Mouse (Mus musculus): ENCODE data around the gene Cenpb. TPM values are rescaled to one million over a fixed set of nuclear protein-coding genes. Genes with fewer than 3 reads are reported as not detected.

Gene Cenpb
- total and polyA plus RNA-seq, 2 experiments: 27.5 to 35.2 TPM

DNA sequence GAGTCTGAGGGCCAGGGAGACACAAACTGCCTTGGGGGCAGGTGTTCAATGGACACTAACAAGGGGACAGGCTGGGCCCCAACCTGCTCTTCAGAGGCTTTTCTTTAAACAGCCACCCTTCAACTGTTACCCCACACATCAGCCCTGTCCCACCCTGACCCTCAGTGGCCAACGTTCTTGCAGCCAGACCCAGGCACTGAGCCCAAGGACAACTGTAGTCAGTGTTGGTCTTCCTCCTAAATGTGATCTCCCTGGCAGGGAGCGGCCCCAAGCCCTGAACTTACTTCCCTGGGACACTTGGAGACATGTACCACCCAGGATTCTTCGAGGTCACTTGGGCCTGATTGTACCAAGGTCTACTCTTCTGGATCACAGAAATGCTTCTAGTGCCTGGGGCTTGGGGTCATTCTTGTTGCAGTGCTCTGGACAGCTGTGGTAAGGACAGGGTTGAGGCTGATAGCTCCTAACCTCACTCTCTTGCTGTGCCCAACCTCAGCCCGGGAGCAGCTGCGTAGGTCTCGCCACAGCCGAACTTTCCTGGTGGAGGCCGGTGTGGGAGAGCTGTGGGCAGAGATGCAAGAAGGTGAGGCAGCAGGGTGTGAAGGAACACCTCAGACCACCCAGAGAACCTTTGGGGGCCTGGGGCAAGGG lies 38.4 kb downstream of the Cenpb start:
- Histone ChIP-seq H3K27me3 (ENCODE audit: control insufficient read depth, insufficient read depth, low read length) (no peaks in the 10 kb centered on the region), H3K79me2 (ENCODE audit: control insufficient read depth, insufficient read depth, low read length) (no peaks in the 10 kb centered on the region), H3K4me1 (ENCODE audit: control insufficient read depth, insufficient read depth, low read length) (0 out of 2 replicates have a peak, but pooled peaks cover 4% of the 10 kb centered on the region), H3K27ac (replicated peaks; ENCODE audit: insufficient read depth, low read depth, low read length) (no peak overlapping the region), H3K36me3 (ENCODE audit: control insufficient read depth, insufficient read depth, low read length) (no peaks in the 10 kb centered on the region), H3K9ac (ENCODE audit: low read depth, low read length) (no peak overlapping the region), H3K4me3 (ENCODE audit: insufficient read depth, low read depth, low read length) (no peak overlapping the region)
- no peak for DNase-seq (ENCODE audit: extremely low read depth, low read depth, low spot score)
- TF ChIP-seq POLR2A (IDR thresholded peaks at IDR 0.05; ENCODE audit: extremely low read depth, insufficient read depth, low read length): no peak
- TF ChIP-seq CTCF (IDR thresholded peaks at IDR 0.05; ENCODE audit: low read depth, low read length): no peak
- 88% methylated on average over 8 of the region's 8 CpGs for WGBS

GRCm38 (mm10) chr2:131140533-131140905 lies 39.3 kb downstream of the Cenpb start:
- TF ChIP-seq POLR2A (IDR thresholded peaks at IDR 0.05; ENCODE audit: extremely low read depth, insufficient read depth, low read length): no peak
- TF ChIP-seq CTCF (IDR thresholded peaks at IDR 0.05; ENCODE audit: low read depth, low read length): no peak
- Histone ChIP-seq H3K27me3 (ENCODE audit: control insufficient read depth, insufficient read depth, low read length) (no peaks in the 10 kb centered on the region), H3K79me2 (ENCODE audit: control insufficient read depth, insufficient read depth, low read length) (no peaks in the 10 kb centered on the region), H3K4me1 (ENCODE audit: control insufficient read depth, insufficient read depth, low read length) (0 out of 2 replicates have a peak, but pooled peaks cover 4% of the 10 kb centered on the region), H3K4me3 (ENCODE audit: insufficient read depth, low read depth, low read length) (no peak overlapping the region), H3K36me3 (ENCODE audit: control insufficient read depth, insufficient read depth, low read length) (no peaks in the 10 kb centered on the region), H3K27ac (replicated peaks; ENCODE audit: insufficient read depth, low read depth, low read length) (peak overlapping the region; percentile 4; the same call in 1 of the 2 replicates), H3K9ac (ENCODE audit: low read depth, low read length) (no peak overlapping the region)
- WGBS: 75% methylated on average over 5 of the region's 5 CpGs
- DNase-seq (ENCODE audit: extremely low read depth, low read depth, low spot score): no peak

- no peaks in the 10 kb centered on the region for H3K27me3 ChIP-seq (ENCODE audit: control insufficient read depth, insufficient read depth, low read length)
- DNase-seq (ENCODE audit: extremely low read depth, low read depth, low spot score): no peak
- H3K79me2 ChIP-seq (ENCODE audit: control insufficient read depth, insufficient read depth, low read length): no peaks in the 10 kb centered on the region
- H3K27ac ChIP-seq (replicated peaks; ENCODE audit: insufficient read depth, low read depth, low read length): peak overlapping the region; percentile 57
- H3K36me3 ChIP-seq (ENCODE audit: control insufficient read depth, insufficient read depth, low read length): no peaks in the 10 kb centered on the region
- no peak overlapping the region for H3K9ac ChIP-seq (ENCODE audit: low read depth, low read length)
- no peak for TF ChIP-seq CTCF (IDR thresholded peaks at IDR 0.05; ENCODE audit: low read depth, low read length)
- no peak for TF ChIP-seq POLR2A (IDR thresholded peaks at IDR 0.05; ENCODE audit: extremely low read depth, insufficient read depth, low read length)
- 25% methylated on average over 5 of the region's 5 CpGs for WGBS
- no peak overlapping the region for H3K4me3 ChIP-seq (ENCODE audit: insufficient read depth, low read depth, low read length)
- H3K4me1 ChIP-seq (ENCODE audit: control insufficient read depth, insufficient read depth, low read length): 0 out of 2 replicates have a peak, but pooled peaks cover 4% of the 10 kb centered on the region
Measured at GRCm38 (mm10) chr2:131139886-131140532, 39.9 kb downstream of the Cenpb start.

DNA sequence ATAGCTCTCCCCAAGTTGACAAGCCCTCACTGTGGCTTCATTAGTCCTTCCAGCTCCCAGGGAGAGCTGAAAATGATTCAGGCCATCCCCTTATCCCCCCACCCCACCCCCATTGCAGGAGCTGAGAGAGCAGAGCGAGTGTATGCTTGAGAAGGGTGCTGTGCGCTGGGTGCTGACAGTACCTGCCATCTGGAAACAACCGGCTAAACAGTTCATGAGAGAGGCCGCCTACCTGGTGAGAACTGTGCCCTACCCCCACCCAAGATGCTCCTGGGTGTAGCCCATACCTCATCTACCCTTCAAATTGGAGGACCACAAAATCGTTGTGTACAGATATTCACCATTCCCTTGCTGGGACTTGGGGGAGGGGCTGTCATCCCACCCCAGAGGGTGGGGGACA lies 40.6 kb downstream of the Cenpb start:
- no peak overlapping the region for H3K27ac ChIP-seq (replicated peaks; ENCODE audit: insufficient read depth, low read depth, low read length)
- 93% methylated on average over 5 of the region's 5 CpGs for WGBS
- H3K4me1 ChIP-seq (ENCODE audit: control insufficient read depth, insufficient read depth, low read length): 0 out of 2 replicates have a peak, but pooled peaks cover 4% of the 10 kb centered on the region
- no peak overlapping the region for H3K9ac ChIP-seq (ENCODE audit: low read depth, low read length)
- no peaks in the 10 kb centered on the region for H3K36me3 ChIP-seq (ENCODE audit: control insufficient read depth, insufficient read depth, low read length)
- H3K79me2 ChIP-seq (ENCODE audit: control insufficient read depth, insufficient read depth, low read length): no peaks in the 10 kb centered on the region
- no peaks in the 10 kb centered on the region for H3K27me3 ChIP-seq (ENCODE audit: control insufficient read depth, insufficient read depth, low read length)
- DNase-seq (ENCODE audit: extremely low read depth, low read depth, low spot score): no peak
- TF ChIP-seq CTCF (IDR thresholded peaks at IDR 0.05; ENCODE audit: low read depth, low read length) (no peak), POLR2A (IDR thresholded peaks at IDR 0.05; ENCODE audit: extremely low read depth, insufficient read depth, low read length) (no peak)
- H3K4me3 ChIP-seq (ENCODE audit: insufficient read depth, low read depth, low read length): no peak overlapping the region

DNA sequence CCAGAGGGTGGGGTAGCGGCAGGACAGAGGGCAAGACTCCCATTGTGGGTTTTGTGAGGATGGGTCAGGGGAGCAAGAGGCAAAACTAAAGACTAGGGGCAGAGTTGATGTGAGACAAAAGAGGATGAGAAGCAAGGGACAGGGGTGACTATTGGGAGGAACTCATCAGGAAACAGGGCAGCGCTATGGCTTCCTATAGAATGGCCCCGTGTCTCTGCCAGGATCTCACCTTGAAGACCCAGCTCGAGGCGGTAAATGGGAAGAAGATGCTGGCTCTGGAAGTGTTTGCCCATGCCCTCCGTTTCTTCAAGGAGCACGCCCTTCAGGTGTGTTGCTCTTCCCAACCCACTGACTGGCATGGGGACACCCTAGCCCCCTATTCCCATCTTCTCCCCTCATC lies 41.1 kb downstream of the Cenpb start:
- no peaks in the 10 kb centered on the region for H3K79me2 ChIP-seq (ENCODE audit: control insufficient read depth, insufficient read depth, low read length)

GRCm38 (mm10) chr2:131138296-131138695 lies 41.6 kb downstream of the Cenpb start:
- TF ChIP-seq CTCF (IDR thresholded peaks at IDR 0.05; ENCODE audit: low read depth, low read length) (no peak), POLR2A (IDR thresholded peaks at IDR 0.05; ENCODE audit: extremely low read depth, insufficient read depth, low read length) (no peak)
- Histone ChIP-seq H3K27me3 (ENCODE audit: control insufficient read depth, insufficient read depth, low read length) (no peaks in the 10 kb centered on the region), H3K36me3 (ENCODE audit: control insufficient read depth, insufficient read depth, low read length) (no peaks in the 10 kb centered on the region), H3K4me1 (ENCODE audit: control insufficient read depth, insufficient read depth, low read length) (0 out of 2 replicates have a peak, but pooled peaks cover 4% of the 10 kb centered on the region), H3K27ac (replicated peaks; ENCODE audit: insufficient read depth, low read depth, low read length) (no peak overlapping the region), H3K4me3 (ENCODE audit: insufficient read depth, low read depth, low read length) (no peak overlapping the region), H3K9ac (ENCODE audit: low read depth, low read length) (no peak overlapping the region), H3K79me2 (ENCODE audit: control insufficient read depth, insufficient read depth, low read length) (no peaks in the 10 kb centered on the region)
- no peak for DNase-seq (ENCODE audit: extremely low read depth, low read depth, low spot score)
- WGBS: 87% methylated on average over 4 of the region's 4 CpGs

More for the DNA sequence above, 41.1 kb downstream of the Cenpb start:
- H3K4me3 ChIP-seq (ENCODE audit: insufficient read depth, low read depth, low read length): no peak overlapping the region
- TF ChIP-seq POLR2A (IDR thresholded peaks at IDR 0.05; ENCODE audit: extremely low read depth, insufficient read depth, low read length) (no peak), CTCF (IDR thresholded peaks at IDR 0.05; ENCODE audit: low read depth, low read length) (no peak)
- 94% methylated on average over 7 of the region's 7 CpGs for WGBS
- H3K27ac ChIP-seq (replicated peaks; ENCODE audit: insufficient read depth, low read depth, low read length): no peak overlapping the region
- no peak for DNase-seq (ENCODE audit: extremely low read depth, low read depth, low spot score)
- no peaks in the 10 kb centered on the region for H3K27me3 ChIP-seq (ENCODE audit: control insufficient read depth, insufficient read depth, low read length)
- no peak overlapping the region for H3K9ac ChIP-seq (ENCODE audit: low read depth, low read length)
- H3K4me1 ChIP-seq (ENCODE audit: control insufficient read depth, insufficient read depth, low read length): 0 out of 2 replicates have a peak, but pooled peaks cover 4% of the 10 kb centered on the region
- no peaks in the 10 kb centered on the region for H3K36me3 ChIP-seq (ENCODE audit: control insufficient read depth, insufficient read depth, low read length)
